Comparison of ENCODE assay signal across 17 mouse cellular contexts in the genomic region with DNA sequence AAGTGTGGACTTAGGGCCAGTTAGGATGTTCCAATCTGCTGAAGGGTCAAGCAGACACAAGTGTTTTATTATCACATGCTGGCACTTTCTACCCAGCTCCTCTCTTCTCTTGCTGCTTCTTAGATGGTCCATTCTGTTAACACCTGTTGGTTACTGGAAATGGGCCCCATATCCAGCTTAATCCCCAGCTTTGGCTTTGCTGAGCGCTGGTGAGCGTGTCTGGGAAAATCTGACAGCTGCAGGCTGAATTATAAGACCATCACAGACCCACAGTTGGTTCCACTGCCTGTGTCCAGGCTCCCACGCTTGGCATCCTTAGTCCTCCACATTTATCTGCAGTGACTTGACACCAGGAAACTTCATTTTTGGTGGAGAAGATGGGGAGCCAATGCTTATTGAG.
"Had no signal": no experiment of that assay in that cellular context is flagged by ENCODE, and none has a peak within 500 bp of the region (broad histone marks: within the 10 kb centered on the region; RNA-seq: fewer than 3 reads in every experiment).

No protein-coding gene starts in this region.

- H3K27ac ChIP-seq: liver, embryonic 14.5 days; midbrain, embryonic 10.5 days; midbrain, embryonic 12.5 days; neural tube, embryonic 12.5 days had no signal

- DNase-seq: lung, adult 18-20 months; lung, embryonic 14.5 days; lung, postnatal 10 days; lung, postnatal 4 days; midbrain, embryonic 14.5 days; right cerebral cortex, adult 18-20 months; right cerebral cortex, postnatal 25 days; right cerebral cortex, postnatal 4 days; spleen, adult 18-20 months; thymus, adult 2 months; thymus, postnatal 25 days; thymus, postnatal 4 days had no signal

- H3K4me2 ChIP-seq: lung, embryonic 14.5 days; midbrain, embryonic 12.5 days; neural tube, embryonic 12.5 days had no signal

- H3K4me3 ChIP-seq: midbrain, embryonic 10.5 days; midbrain, embryonic 12.5 days; neural tube, embryonic 12.5 days had no signal

- H3K9me3 ChIP-seq: midbrain, embryonic 10.5 days; midbrain, embryonic 12.5 days; neural tube, embryonic 12.5 days had no signal

- H3K27me3 ChIP-seq: midbrain, embryonic 12.5 days; neural tube, embryonic 12.5 days had no signal

- H3K4me1 ChIP-seq: midbrain, embryonic 10.5 days; midbrain, embryonic 12.5 days; neural tube, embryonic 12.5 days had no signal

- ATAC-seq: midbrain, embryonic 16.5 days had no signal

- H3K9ac ChIP-seq: liver, embryonic 14.5 days; lung, embryonic 14.5 days; midbrain, embryonic 12.5 days; neural tube, embryonic 12.5 days had no signal
